ENCODE assay signal across 8 mouse cellular contexts in genomic region chr5:110979861-110980346, GRCm38 (mm10).
A peak's percentile ranks its signal among the peaks of the same experiment; 100 is the strongest.
DNase-seq lines count a peak whose midpoint lies in the region; ATAC-seq lines count a peak whose summit lies in the region.

No protein-coding gene starts in this region.

- peak overlapping the region; percentile 64 for H3K27ac ChIP-seq in brown adipose tissue, adult 24 weeks (replicated peaks; ENCODE audit: low read depth, low read length)
- H3K27ac ChIP-seq in midbrain, embryonic 16.5 days (ENCODE audit: low read length), result peak overlapping the region; percentile 89

- under 1% methylated on average over 14 of the region's 14 CpGs for WGBS in midbrain, embryonic 16.5 days

- peak overlapping the region; percentile 66 for H3K4me2 ChIP-seq in midbrain, embryonic 16.5 days (ENCODE audit: low read length)

- H3K9ac ChIP-seq in midbrain, embryonic 16.5 days (ENCODE audit: low read depth, low read length), result peak overlapping the region; percentile 85

- H3K4me1 ChIP-seq in brown adipose tissue, adult 24 weeks (ENCODE audit: control insufficient read depth, insufficient read depth, insufficient read length, low read length), result peaks cover 9% of the 10 kb centered on the region; the same call in 1 of the 2 replicates
- peaks cover 34% of the 10 kb centered on the region for H3K4me1 ChIP-seq in midbrain, embryonic 16.5 days (ENCODE audit: control insufficient read depth, insufficient read depth, low read length)

- no peaks in the 10 kb centered on the region; the same call in 1 of the 2 replicates for H3K27me3 ChIP-seq in midbrain, embryonic 16.5 days (ENCODE audit: control insufficient read depth, insufficient read depth, low read depth, low read length)

- DNase-seq in frontal cortex, postnatal 36 days (ENCODE audit: low spot score in 2 of 2), result peak; percentile 27 to 34
- no peak for DNase-seq in frontal cortex, postnatal 25 days (ENCODE audit: low spot score in 2 of 2)
- DNase-seq in gastrocnemius, postnatal 14 days, result peak; percentile 35
- DNase-seq in hindlimb bud, embryonic 11.5 days (ENCODE audit: extremely low spot score, low read depth, low spot score), result peak; percentile 33
- peak; percentile 28 for DNase-seq in liver
- DNase-seq in telencephalon, adult 2 months (ENCODE audit: low read depth, low spot score), result peak; percentile 16

- no peaks in the 10 kb centered on the region for H3K9me3 ChIP-seq in midbrain, embryonic 16.5 days (replicated peaks; ENCODE audit: control insufficient read depth, low read length, poor library complexity, severe bottlenecking)

- peak overlapping the region; percentile 74 for H3K4me3 ChIP-seq in brown adipose tissue, adult 24 weeks (ENCODE audit: insufficient read depth, low read depth, low read length)
- H3K4me3 ChIP-seq in midbrain, embryonic 16.5 days (ENCODE audit: low read depth, low read length), result peak overlapping the region; percentile 58

- ATAC-seq in midbrain, embryonic 16.5 days, result 0 out of 2 replicates have a peak, but pooled peaks have one; percentile 5

- intact Hi-C loops in gastrocnemius, postnatal 14 days (cut with DNase I; ENCODE audit: low total_unique reads), result loop anchor here (10.0 kb wide), 1 partner anchor 215 kb away; no protein-coding TSS in a partner anchor

- no peaks in the 10 kb centered on the region for H3K36me3 ChIP-seq in midbrain, embryonic 16.5 days (ENCODE audit: control insufficient read depth, insufficient read depth, low read length)

Comparison
In these comparisons a context has a peak if more than half of its experiments do, and no peak if none do; other contexts are left out.
1. DNase-seq: peak in frontal cortex, postnatal 36 days (2 of 2), gastrocnemius, postnatal 14 days (single experiment), hindlimb bud, embryonic 11.5 days (single experiment), liver (single experiment) and telencephalon, adult 2 months (single experiment); none in frontal cortex, postnatal 25 days (0 of 2).